Mouse (Mus musculus) megakaryocyte progenitor cell, adult 5-6 weeks (primary cell): ENCODE results near the gene Gm28372. TPM values are rescaled to one million over a fixed set of nuclear protein-coding genes. Genes with fewer than 3 reads are reported as not detected.

Experiments used
- ATAC-seq: replicated peaks from 2 replicates; pipeline ENCODE4 v1.8.0; 2016; ENCODE audit warnings: mild to moderate bottlenecking, moderate TSS enrichment, inconsistent platforms; ENCODE audit not compliant: poor library complexity
- total RNA-seq, 2 experiments: library from RNA; stranded (forward) in 1 of 2; stranded (reverse) in 1 of 2; fragments of 157-497, 149-512 nt in 1 of 2; fragments of 200-1000 nt in 1 of 2; gene quantifications; 2 replicates each; pipeline versions ENCODE4 v1.2.3 to v1.2.4; 2015 to 2017

The Gm28372 gene
- total RNA-seq, 2 experiments from 2014 or later = not detected

DNA sequence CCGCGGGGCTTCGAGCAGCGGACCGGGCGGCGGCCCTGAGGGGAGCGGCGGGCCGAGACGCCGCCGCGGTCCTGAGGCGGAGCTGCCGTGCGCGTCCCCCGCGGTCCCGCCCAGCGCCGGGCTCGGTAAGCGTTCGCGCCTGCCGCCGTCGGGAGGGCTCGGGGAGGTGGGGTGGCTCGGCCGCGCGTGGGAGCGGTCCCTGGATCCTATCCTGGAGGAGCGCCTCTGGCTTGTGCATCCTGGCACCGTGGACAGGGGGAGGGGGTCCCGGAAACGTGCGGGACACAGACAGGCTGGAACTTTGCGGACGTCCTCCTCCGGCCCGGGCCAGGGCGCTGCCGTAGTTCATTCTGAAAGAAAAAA, 45.4 kb downstream of the Gm28372 start:
- peak; percentile 55 for ATAC-seq

DNA sequence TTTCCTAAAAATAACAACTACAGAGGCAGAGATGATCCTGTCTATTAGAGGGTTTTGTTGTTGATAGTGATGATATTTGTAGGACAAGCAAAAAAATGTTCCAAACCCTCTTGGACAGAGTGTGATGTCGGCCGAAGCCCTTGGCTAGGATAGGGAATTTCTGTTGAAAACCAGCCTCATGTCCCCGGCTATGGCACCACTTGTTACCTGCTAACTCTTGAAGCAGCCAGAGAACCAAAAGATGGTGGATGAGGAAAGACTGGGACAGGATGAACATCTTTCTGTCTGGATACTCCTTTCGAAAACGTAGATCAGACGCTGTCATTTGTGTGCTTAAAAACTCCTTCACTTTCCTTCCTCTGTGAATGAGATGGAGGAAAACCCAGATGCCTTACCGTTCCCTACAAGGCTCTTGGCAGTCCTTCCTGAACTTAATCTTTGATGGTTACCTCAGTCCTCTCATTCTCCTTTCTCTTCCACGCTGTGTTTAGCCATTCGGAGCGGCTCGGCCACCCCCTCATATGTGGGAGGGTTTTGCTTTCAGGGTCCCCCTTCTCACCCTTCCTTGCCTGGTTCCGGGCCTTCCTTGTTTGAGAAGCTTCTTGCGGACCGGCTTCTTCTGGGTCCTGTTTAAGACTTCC, 46.2 kb downstream of the Gm28372 start:
- ATAC-seq = no peak

- no peak for ATAC-seq
Observed at GRCm38 (mm10) chr2:130451727-130452090, 46.7 kb downstream of the Gm28372 start.

DNA sequence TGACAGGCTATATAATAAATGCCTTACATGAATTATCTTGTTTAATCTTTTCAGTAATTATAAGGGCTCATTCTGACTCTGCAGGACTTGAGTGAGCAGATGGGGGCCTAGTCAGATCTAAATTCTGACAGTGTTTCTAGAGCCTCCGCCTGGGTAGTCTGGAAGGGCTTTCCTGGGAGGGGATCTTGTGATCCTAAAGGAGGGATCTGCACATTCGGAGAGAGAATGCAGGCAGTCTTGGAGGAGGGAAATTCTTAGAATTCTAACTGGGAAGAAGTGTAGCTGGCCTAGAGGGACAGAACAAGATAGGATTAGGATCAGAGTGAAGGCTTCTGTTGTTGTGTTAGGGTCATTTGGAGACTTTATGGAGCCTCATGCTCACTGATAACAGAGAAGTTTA, 47.2 kb downstream of the Gm28372 start:
- no peak for ATAC-seq

- ATAC-seq = no peak
Observed at GRCm38 (mm10) chr2:130453421-130453820, 48.4 kb downstream of the Gm28372 start.

- ATAC-seq = no peak
Observed at GRCm38 (mm10) chr2:130454748-130455370, 49.8 kb downstream of the Gm28372 start.

Other genes with a start within 250 kb of the Gm28372 start
- gene Snrpb, start 225.8 kb upstream of the Gm28372 start, total RNA-seq (2015) = 269 and 277 TPM in 2 replicates
- 178 and 224 TPM in 2 replicates for gene Snrpb, start 225.8 kb upstream of the Gm28372 start, total RNA-seq (2017)
- gene Tmc2, start 210.0 kb upstream of the Gm28372 start, total RNA-seq (2015) = not detected in 2 replicates
- gene Tmc2, start 210.0 kb upstream of the Gm28372 start, total RNA-seq (2017) = not detected in 2 replicates
- 433 and 507 TPM in 2 replicates for gene Nop56, start 130.8 kb upstream of the Gm28372 start, total RNA-seq (2015)
- 455 and 508 TPM in 2 replicates for gene Nop56, start 130.8 kb upstream of the Gm28372 start, total RNA-seq (2017)
- gene Idh3b, start 120.7 kb upstream of the Gm28372 start, total RNA-seq (2015) = 160 and 172 TPM in 2 replicates
- 108 and 165 TPM in 2 replicates for gene Idh3b, start 120.7 kb upstream of the Gm28372 start, total RNA-seq (2017)
- not detected in 2 replicates for gene Ebf4, start 110.1 kb upstream of the Gm28372 start, total RNA-seq (2015)
- not detected in 2 replicates for gene Ebf4, start 110.1 kb upstream of the Gm28372 start, total RNA-seq (2017)
- gene Cpxm1, start 7.7 kb upstream of the Gm28372 start, total RNA-seq (2015) = 0.29 and 1.9 TPM in 2 replicates
- 0.58 and 2.9 TPM in 2 replicates for gene Cpxm1, start 7.7 kb upstream of the Gm28372 start, total RNA-seq (2017)
- gene 1700020A23Rik, start within 50 bp of the Gm28372 start, total RNA-seq (2015) = not detected in 2 replicates
- gene 1700020A23Rik, start within 50 bp of the Gm28372 start, total RNA-seq (2017) = not detected in 2 replicates
- not detected in 2 replicates for gene Tmem239, start 1.2 kb downstream of the Gm28372 start, total RNA-seq (2015)
- not detected in 2 replicates for gene Tmem239, start 1.2 kb downstream of the Gm28372 start, total RNA-seq (2017)
- gene Vps16, start 19.1 kb downstream of the Gm28372 start, total RNA-seq (2015) = 102 and 115 TPM in 2 replicates
- gene Vps16, start 19.1 kb downstream of the Gm28372 start, total RNA-seq (2017) = 124 and 152 TPM in 2 replicates
- gene Pced1a, start 19.5 kb downstream of the Gm28372 start, total RNA-seq (2015) = 10.3 and 15.5 TPM in 2 replicates
- gene Pced1a, start 19.5 kb downstream of the Gm28372 start, total RNA-seq (2017) = 11.7 and 13.6 TPM in 2 replicates
- 47.2 and 67.1 TPM in 2 replicates for gene Ptpra, start 45.0 kb downstream of the Gm28372 start, total RNA-seq (2015)
- gene Ptpra, start 45.0 kb downstream of the Gm28372 start, total RNA-seq (2017) = 123 and 143 TPM in 2 replicates
- 60.3 and 71.9 TPM in 2 replicates for gene Mrps26, start 158.5 kb downstream of the Gm28372 start, total RNA-seq (2015)
- 47.2 and 67.3 TPM in 2 replicates for gene Mrps26, start 158.5 kb downstream of the Gm28372 start, total RNA-seq (2017)
- not detected in 2 replicates for gene Oxt, start 170.9 kb downstream of the Gm28372 start, total RNA-seq (2015)
- gene Oxt, start 170.9 kb downstream of the Gm28372 start, total RNA-seq (2017) = not detected in 2 replicates
- gene Avp, start 177.3 kb downstream of the Gm28372 start, total RNA-seq (2015) = not detected in 2 replicates
- gene Avp, start 177.3 kb downstream of the Gm28372 start, total RNA-seq (2017) = not detected in 2 replicates
- 16.1 and 21.0 TPM in 2 replicates for gene Fastkd5, start 224.8 kb downstream of the Gm28372 start, total RNA-seq (2015)
- 20.3 and 22.8 TPM in 2 replicates for gene Fastkd5, start 224.8 kb downstream of the Gm28372 start, total RNA-seq (2017)
- 5.7 and 9.3 TPM in 2 replicates for gene Ubox5, start 224.8 kb downstream of the Gm28372 start, total RNA-seq (2015)
- gene Ubox5, start 224.8 kb downstream of the Gm28372 start, total RNA-seq (2017) = 7.1 and 7.3 TPM in 2 replicates
- 0.15 and 0.32 TPM in 2 replicates for gene Lzts3, start 237.6 kb downstream of the Gm28372 start, total RNA-seq (2015)
- gene Lzts3, start 237.6 kb downstream of the Gm28372 start, total RNA-seq (2017) = 0.27 TPM in 1 of 2 replicates, not detected in the other